Mouse (Mus musculus) limb, embryonic 11.5 days (tissue): ENCODE results near the gene Yap1. TPM values are rescaled to one million over a fixed set of nuclear protein-coding genes. Genes with fewer than 3 reads are reported as not detected.
"Not testable (repeated sequence)": the region's sequence is repeated elsewhere in the genome, so short reads cannot be mapped to it uniquely, and the experiment has no call there.

Experiments
- ATAC-seq: fragments of 200-750 bp; cut with Nextera tagmentation; 2 replicates; pipeline ENCODE4 v1.8.0; 2017; ENCODE audit warnings: low read depth; ENCODE audit not compliant: insufficient number of reproducible peaks, low FRiP score, low TSS enrichment
- DNase-seq: peaks from one replicate; pipeline ENCODE4 v3.0.0-alpha.2; 2015; ENCODE audit warnings: low spot score
- H3K27ac ChIP-seq: fragments of 300-500 bp; sonication (generic); replicated peaks from 2 replicates; pipeline ENCODE4 v1.5.1; 2014; ENCODE audit warnings: low read depth, mild to moderate bottlenecking, low read length
- H3K27me3 ChIP-seq: fragments of 300-500 bp; sonication (generic); 2 replicates; pipeline ENCODE4 v1.6.1; 2014; ENCODE audit warnings: mild to moderate bottlenecking, low read length, mixed read lengths; ENCODE audit not compliant: control insufficient read depth, insufficient read depth
- H3K36me3 ChIP-seq: fragments of 300-500 bp; sonication (generic); 2 replicates; pipeline ENCODE4 v1.6.1; 2014; ENCODE audit warnings: mild to moderate bottlenecking, low read length, moderate library complexity, mixed read lengths; ENCODE audit not compliant: control insufficient read depth, insufficient read depth
- H3K4me1 ChIP-seq: fragments of 300-500 bp; sonication (generic); 2 replicates; pipeline ENCODE4 v1.6.1; 2014; ENCODE audit warnings: low read length, mixed read lengths; ENCODE audit not compliant: control insufficient read depth, insufficient read depth
- H3K4me2 ChIP-seq: fragments of 300-500 bp; sonication (generic); 2 replicates; pipeline ENCODE4 v1.6.1; 2014; ENCODE audit warnings: low read depth, mild to moderate bottlenecking, moderate library complexity; ENCODE audit not compliant: severe bottlenecking
- H3K4me3 ChIP-seq: fragments of 300-500 bp; sonication (generic); 2 replicates; pipeline ENCODE4 v1.5.1; 2014; ENCODE audit warnings: low read depth, low read length
- H3K9ac ChIP-seq: fragments of 300-500 bp; sonication (generic); 2 replicates; pipeline ENCODE4 v1.6.1; 2014; ENCODE audit warnings: mild to moderate bottlenecking, low read length
- H3K9me3 ChIP-seq: fragments of 300-500 bp; sonication (generic); 2 replicates; pipeline ENCODE4 v1.6.1; 2016; ENCODE audit warnings: low read length; ENCODE audit not compliant: control insufficient read depth
- WGBS: fragments of 180-500 bp; shearing (Covaris S2); extraction: QIAGEN DNeasy Blood & Tissue Kit; methylation state at CpG from one replicate; pipeline ENCODE4 v1.1.7; 2014; 5-methylcytosine and 5-hydroxymethylcytosine counted together
- polyA plus RNA-seq: library from polyadenylated mRNA; unstranded; fragments of >200 nt; fragmentation: Nextera tagmentation; extraction: Ambion mirVana; gene quantifications from 2 replicates; pipeline ENCODE4 v1.2.1, GENCODE M21; 2014

Yap1 gene
- polyA plus RNA-seq, 1 experiment from 2014 or later: 53.8 TPM

DNA sequence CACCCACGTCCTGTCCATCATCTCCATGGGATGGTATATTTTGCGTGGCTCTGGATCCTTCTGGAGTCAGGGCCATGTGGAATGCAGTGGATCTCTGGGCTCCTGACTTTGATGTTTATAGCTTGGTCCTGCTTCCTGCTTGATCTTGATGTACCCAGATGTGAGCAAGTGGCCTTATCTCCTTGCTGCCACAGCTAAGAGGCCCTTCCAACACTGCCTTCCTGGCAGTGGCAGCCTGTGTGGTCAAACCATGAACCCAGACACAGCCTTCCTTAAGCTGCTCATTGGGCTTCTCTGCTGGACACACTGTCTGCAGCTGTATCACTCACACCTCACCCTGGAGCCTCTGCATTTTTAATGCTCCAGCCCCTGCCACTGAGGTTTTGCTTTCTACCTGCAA lies 101.1 kb downstream of the Yap1 start:
- H3K36me3 ChIP-seq: no peaks in the 10 kb centered on the region
- no peak for DNase-seq
- H3K27me3 ChIP-seq: no peaks in the 10 kb centered on the region
- no peak overlapping the region for H3K9ac ChIP-seq
- ATAC-seq: no peak
- 38% methylated on average over 2 of the region's 2 CpGs for WGBS
- H3K27ac ChIP-seq: no peak overlapping the region
- H3K9me3 ChIP-seq: no peaks in the 10 kb centered on the region
- H3K4me2 ChIP-seq: no peak overlapping the region
- no peak overlapping the region for H3K4me3 ChIP-seq
- H3K4me1 ChIP-seq: peaks cover 15% of the 10 kb centered on the region; the same call in 1 of the 2 replicates

DNA sequence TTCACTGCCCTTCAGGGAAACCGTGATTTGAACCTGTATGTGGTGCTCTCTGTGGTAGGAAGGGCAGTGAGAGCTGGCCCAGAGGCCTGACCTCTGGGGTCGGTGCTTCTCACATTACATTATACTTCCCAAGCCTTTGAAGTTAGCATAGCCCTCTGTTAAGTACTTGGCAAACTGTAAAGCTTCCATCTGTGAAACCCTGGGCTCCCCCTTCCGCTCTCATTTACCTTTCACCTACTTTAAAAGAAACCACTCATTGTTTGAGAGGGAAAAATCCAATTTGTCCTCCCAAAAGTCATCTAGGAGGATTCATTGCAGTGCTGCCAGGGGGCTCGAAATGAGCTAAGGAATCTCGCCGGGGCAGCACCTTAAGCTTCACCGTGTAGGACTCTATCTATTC lies 102.1 kb downstream of the Yap1 start:
- peak; percentile 79 for ATAC-seq
- no peaks in the 10 kb centered on the region for H3K27me3 ChIP-seq
- no peaks in the 10 kb centered on the region for H3K9me3 ChIP-seq
- WGBS: 4% methylated on average over 7 of the region's 7 CpGs
- no peak overlapping the region for H3K4me3 ChIP-seq
- H3K9ac ChIP-seq: no peak overlapping the region
- H3K27ac ChIP-seq: peak overlapping the region; percentile 37; the same call in 1 of the 2 replicates
- H3K36me3 ChIP-seq: no peaks in the 10 kb centered on the region
- no peak overlapping the region for H3K4me2 ChIP-seq
- peaks cover 15% of the 10 kb centered on the region; the same call in 1 of the 2 replicates for H3K4me1 ChIP-seq
- peak; percentile 78 for DNase-seq

DNA sequence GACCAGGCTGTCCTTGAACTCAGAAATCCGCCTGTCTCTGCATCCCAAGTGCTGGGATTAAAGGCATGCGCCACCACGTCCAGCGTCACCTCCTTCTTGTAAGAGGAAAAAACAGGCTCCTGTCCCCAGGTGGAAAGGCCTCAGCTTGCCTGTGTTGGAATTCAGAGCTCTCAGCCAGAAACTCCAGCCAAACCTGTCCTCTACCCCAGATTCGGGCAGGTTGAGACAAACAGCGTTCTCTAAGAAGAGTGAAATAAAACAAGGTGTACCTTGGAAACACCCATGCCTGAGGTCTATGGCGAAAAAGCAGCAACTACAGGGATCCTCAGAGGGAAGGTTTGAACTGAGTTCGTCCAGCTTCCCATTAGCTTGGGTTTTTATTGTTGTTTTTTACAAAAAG lies 103.4 kb downstream of the Yap1 start:
- DNase-seq: no peak

DNA sequence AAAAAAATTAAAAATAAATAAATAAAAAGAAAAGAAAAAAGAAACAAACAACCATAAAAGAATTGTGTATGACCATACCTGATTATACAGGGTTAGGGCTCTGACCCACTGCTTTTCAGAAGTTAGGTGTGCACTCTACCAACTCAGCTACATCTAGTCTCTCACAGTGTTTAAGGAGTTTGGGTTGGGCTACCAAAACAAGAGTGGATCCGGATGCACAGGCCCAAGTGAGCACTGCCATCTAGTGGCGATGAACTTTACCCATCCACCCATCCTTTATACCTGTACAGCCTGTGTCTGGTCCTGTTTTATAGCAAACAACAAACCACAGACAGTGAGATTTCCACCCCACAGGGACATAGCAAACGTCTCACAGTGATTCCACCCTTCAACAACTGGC lies 106.9 kb downstream of the Yap1 start:
- WGBS: 3% methylated on average over 3 of the region's 3 CpGs
- H3K36me3 ChIP-seq: no peaks in the 10 kb centered on the region
- H3K27me3 ChIP-seq: no peaks in the 10 kb centered on the region
- no peaks in the 10 kb centered on the region for H3K9me3 ChIP-seq
- H3K9ac ChIP-seq: no peak overlapping the region
- no peak overlapping the region for H3K4me2 ChIP-seq
- H3K4me3 ChIP-seq: no peak overlapping the region
- ATAC-seq (peak; percentile 41), DNase-seq (peak; percentile 77)
- H3K27ac ChIP-seq: no peak overlapping the region
- H3K4me1 ChIP-seq: 0 out of 2 replicates have a peak, but pooled peaks cover 7% of the 10 kb centered on the region

More for the DNA sequence above, 103.4 kb downstream of the Yap1 start:
- no peaks in the 10 kb centered on the region for H3K9me3 ChIP-seq
- no peaks in the 10 kb centered on the region for H3K27me3 ChIP-seq
- no peak overlapping the region for H3K4me2 ChIP-seq
- no peaks in the 10 kb centered on the region for H3K36me3 ChIP-seq
- no peak overlapping the region for H3K9ac ChIP-seq
- 85% methylated on average over 8 of the region's 8 CpGs for WGBS
- H3K4me1 ChIP-seq: peaks cover 15% of the 10 kb centered on the region; the same call in 1 of the 2 replicates
- ATAC-seq: no peak
- no peak overlapping the region for H3K27ac ChIP-seq
- no peak overlapping the region for H3K4me3 ChIP-seq

DNA sequence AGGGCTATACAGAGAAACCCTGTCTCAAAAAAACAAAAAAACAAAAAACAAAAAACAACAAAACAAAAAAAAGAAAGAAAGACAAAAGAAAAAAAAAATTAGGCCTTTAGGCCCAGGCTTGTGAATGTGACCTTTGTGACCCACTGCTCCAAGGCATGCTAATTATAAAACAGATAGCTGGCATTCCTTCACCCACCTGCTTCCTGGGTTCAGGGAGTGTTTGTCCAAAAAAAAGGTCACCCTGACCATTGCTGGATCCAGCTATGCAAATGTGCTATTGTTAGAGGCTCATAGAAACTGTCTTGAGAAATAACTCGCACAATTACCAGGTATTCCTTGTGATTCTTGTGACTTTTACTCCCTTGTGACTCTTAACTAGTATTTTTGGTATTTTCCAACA lies 112.6 kb downstream of the Yap1 start:
- H3K36me3 ChIP-seq, ATAC-seq, H3K27ac ChIP-seq, H3K9ac ChIP-seq, H3K4me2 ChIP-seq, H3K27me3 ChIP-seq, H3K9me3 ChIP-seq, H3K4me1 ChIP-seq, H3K4me3 ChIP-seq, DNase-seq: not testable (repeated sequence)
- 100% methylated on average over 1 of the region's 1 CpGs for WGBS

DNA sequence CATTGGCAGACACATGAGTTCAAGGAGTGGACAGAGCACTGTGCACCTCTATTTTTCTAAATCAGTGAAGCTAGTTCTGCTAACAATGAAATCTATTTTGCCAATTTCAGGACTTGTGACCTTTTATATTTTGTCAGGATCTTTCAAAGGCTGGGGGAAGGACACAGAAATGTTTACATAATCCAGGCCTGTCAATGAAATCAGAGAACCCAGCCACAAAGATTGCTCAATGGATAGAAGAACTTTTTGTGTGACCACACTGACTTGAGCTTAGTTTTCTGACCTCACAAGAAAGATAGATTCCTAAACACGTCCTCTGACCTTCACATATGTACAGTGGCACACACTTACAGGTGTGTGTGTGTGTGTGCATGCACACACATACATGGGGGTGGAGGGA lies 113.2 kb downstream of the Yap1 start:
- Histone ChIP-seq H3K27me3 (no peaks in the 10 kb centered on the region), H3K4me3 (no peak overlapping the region), H3K36me3 (no peaks in the 10 kb centered on the region), H3K27ac (no peak overlapping the region), H3K4me2 (no peak overlapping the region), H3K4me1 (no peaks in the 10 kb centered on the region), H3K9ac (no peak overlapping the region), H3K9me3 (no peaks in the 10 kb centered on the region)
- ATAC-seq: no peak
- DNase-seq: no peak
- WGBS: 83% methylated on average over 1 of the region's 1 CpGs

DNA sequence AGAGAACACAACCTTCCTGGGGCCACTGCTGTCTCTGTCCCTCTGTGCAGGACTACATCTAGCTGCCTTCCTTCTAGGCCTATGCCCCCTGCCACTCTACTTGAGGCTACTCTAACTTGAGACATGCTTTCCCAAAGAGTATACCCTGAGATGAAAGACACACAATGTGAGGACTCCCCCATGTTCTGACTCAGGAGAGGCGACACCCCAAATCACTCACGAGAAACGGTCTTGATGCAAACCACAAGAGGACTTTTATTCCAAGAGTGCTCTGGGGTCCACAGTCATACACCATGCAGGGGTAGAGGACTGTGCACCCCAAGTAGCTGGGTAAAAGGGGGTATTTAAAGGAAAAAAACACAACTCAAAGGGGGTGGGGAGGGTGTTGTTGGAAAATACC lies 120.0 kb downstream of the Yap1 start:
- no peak for DNase-seq
- ATAC-seq: no peak
- Histone ChIP-seq H3K27me3 (no peaks in the 10 kb centered on the region), H3K36me3 (no peaks in the 10 kb centered on the region), H3K4me2 (no peak overlapping the region), H3K4me1 (no peaks in the 10 kb centered on the region), H3K9ac (no peak overlapping the region), H3K4me3 (no peak overlapping the region), H3K9me3 (no peaks in the 10 kb centered on the region), H3K27ac (no peak overlapping the region)
- 90% methylated on average over 3 of the region's 3 CpGs for WGBS

DNA sequence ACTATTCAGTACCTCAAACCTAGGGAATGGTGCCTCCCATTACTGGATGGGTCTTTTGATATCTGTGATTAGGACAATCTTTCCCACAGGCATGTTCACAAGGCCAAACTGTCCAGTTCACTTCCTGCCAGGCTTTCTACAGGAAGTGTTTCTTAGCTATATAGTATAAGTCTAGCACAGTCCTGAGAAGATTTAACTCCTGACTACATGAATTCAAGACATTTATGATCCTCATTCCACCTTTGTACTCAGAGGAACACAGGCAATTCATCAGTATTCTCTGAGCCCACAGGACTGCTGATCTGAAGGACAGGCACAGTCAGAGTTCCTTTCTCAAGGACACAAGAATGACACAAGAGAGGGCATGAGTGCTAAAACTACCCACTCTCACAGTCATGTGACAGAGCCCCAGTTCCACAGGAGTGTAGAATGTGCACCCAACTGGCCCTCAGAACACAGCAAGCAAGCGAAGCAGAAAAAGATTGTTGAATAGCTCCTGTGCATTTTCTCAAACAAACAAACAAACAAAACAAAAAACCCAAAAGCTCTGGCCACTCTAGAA lies 122.0 kb downstream of the Yap1 start:
- Histone ChIP-seq H3K9ac (no peak overlapping the region), H3K4me1 (no peaks in the 10 kb centered on the region), H3K9me3 (no peaks in the 10 kb centered on the region), H3K27ac (no peak overlapping the region), H3K4me3 (no peak overlapping the region), H3K4me2 (no peak overlapping the region), H3K27me3 (no peaks in the 10 kb centered on the region), H3K36me3 (no peaks in the 10 kb centered on the region)
- ATAC-seq (no peak), DNase-seq (no peak)
- WGBS: 85% methylated on average over 1 of the region's 1 CpGs
